Mouse (Mus musculus): ENCODE results near the gene Cntnap2. TPM values are rescaled to one million over a fixed set of nuclear protein-coding genes. Genes with fewer than 3 reads are reported as not detected.

Cntnap2 gene
- polyA plus RNA-seq, 1 experiment, result not detected

GRCm38 (mm10) chr6:46031821-46032594 lies 972.9 kb downstream of the Cntnap2 start:
- TF ChIP-seq USF1 (IDR thresholded peaks at IDR 0.05; ENCODE audit: low read depth) (no peak), POLR2A (IDR thresholded peaks at IDR 0.05; ENCODE audit: insufficient read length, low read depth) (no peak), MYOG (IDR thresholded peaks at IDR 0.05; ENCODE audit: control insufficient read depth in 1 of 3, insufficient read depth in 1 of 3, insufficient read length in 2 of 3, low read depth in 2 of 3) (no peak), SRF (IDR thresholded peaks at IDR 0.05; ENCODE audit: control insufficient read depth, insufficient read length, low read depth) (no peak), MYOD1 (IDR thresholded peaks at IDR 0.05; ENCODE audit: control insufficient read depth in 1 of 3, insufficient read length in 2 of 3, low read depth in 2 of 3) (no peak), MAX (IDR thresholded peaks at IDR 0.05; ENCODE audit: low read depth) (no peak), TCF12 (IDR thresholded peaks at IDR 0.05; ENCODE audit: insufficient read depth, poor library complexity, severe bottlenecking) (no peak), E2F4 (IDR thresholded peaks at IDR 0.05; ENCODE audit: insufficient read depth) (no peak), REST (IDR thresholded peaks at IDR 0.05; ENCODE audit: insufficient read depth, insufficient read length) (no peak), TCF3 (IDR thresholded peaks at IDR 0.05; ENCODE audit: insufficient read length, low read depth) (no peak), CEBPB (IDR thresholded peaks at IDR 0.05; ENCODE audit: insufficient read depth, poor library complexity, severe bottlenecking) (no peak), POLR2AphosphoS2 (IDR thresholded peaks at IDR 0.05; ENCODE audit: insufficient read length, low read depth) (no peak)
- Histone ChIP-seq H3K36me3 (ENCODE audit: control insufficient read depth, insufficient read depth) (no peaks in the 10 kb centered on the region), H3K4me2 (ENCODE audit: low read depth) (no peak overlapping the region), H3ac (ENCODE audit: control insufficient read depth, insufficient read length) (no peak overlapping the region), H3K4me3 (no peak overlapping the region), H3K27me3 (ENCODE audit: control insufficient read depth, insufficient read depth, insufficient read length) (no peaks in the 10 kb centered on the region), H3K79me2 (ENCODE audit: control insufficient read depth, insufficient read depth) (no peaks in the 10 kb centered on the region)

- Histone ChIP-seq H3K4me2 (ENCODE audit: low read depth) (no peak overlapping the region), H3K4me3 (no peak overlapping the region), H3K27me3 (ENCODE audit: control insufficient read depth, insufficient read depth, insufficient read length) (no peaks in the 10 kb centered on the region), H3K36me3 (ENCODE audit: control insufficient read depth, insufficient read depth) (no peaks in the 10 kb centered on the region), H3ac (ENCODE audit: control insufficient read depth, insufficient read length) (no peak overlapping the region), H3K79me2 (ENCODE audit: control insufficient read depth, insufficient read depth) (no peaks in the 10 kb centered on the region)
- TF ChIP-seq E2F4 (IDR thresholded peaks at IDR 0.05; ENCODE audit: insufficient read depth) (no peak), TCF3 (IDR thresholded peaks at IDR 0.05; ENCODE audit: insufficient read length, low read depth) (no peak), REST (IDR thresholded peaks at IDR 0.05; ENCODE audit: insufficient read depth, insufficient read length) (no peak), MYOG (IDR thresholded peaks at IDR 0.05; ENCODE audit: control insufficient read depth in 1 of 3, insufficient read depth in 1 of 3, insufficient read length in 2 of 3, low read depth in 2 of 3) (no peak), MAX (IDR thresholded peaks at IDR 0.05; ENCODE audit: low read depth) (no peak), MYOD1 (IDR thresholded peaks at IDR 0.05; ENCODE audit: control insufficient read depth in 1 of 3, insufficient read length in 2 of 3, low read depth in 2 of 3) (no peak), POLR2A (IDR thresholded peaks at IDR 0.05; ENCODE audit: insufficient read length, low read depth) (no peak), POLR2AphosphoS2 (IDR thresholded peaks at IDR 0.05; ENCODE audit: insufficient read length, low read depth) (no peak), SRF (IDR thresholded peaks at IDR 0.05; ENCODE audit: control insufficient read depth, insufficient read length, low read depth) (no peak), USF1 (IDR thresholded peaks at IDR 0.05; ENCODE audit: low read depth) (no peak), TCF12 (IDR thresholded peaks at IDR 0.05; ENCODE audit: insufficient read depth, poor library complexity, severe bottlenecking) (no peak), CEBPB (IDR thresholded peaks at IDR 0.05; ENCODE audit: insufficient read depth, poor library complexity, severe bottlenecking) (no peak)
Measured at GRCm38 (mm10) chr6:46033108-46033507, 974.0 kb downstream of the Cntnap2 start.

- Histone ChIP-seq H3K27me3 (ENCODE audit: control insufficient read depth, insufficient read depth, insufficient read length) (no peaks in the 10 kb centered on the region), H3K79me2 (ENCODE audit: control insufficient read depth, insufficient read depth) (no peaks in the 10 kb centered on the region)
- TF ChIP-seq TCF3 (IDR thresholded peaks at IDR 0.05; ENCODE audit: insufficient read length, low read depth), result no peak
Measured at GRCm38 (mm10) chr6:46040671-46041070, 981.5 kb downstream of the Cntnap2 start.

DNA sequence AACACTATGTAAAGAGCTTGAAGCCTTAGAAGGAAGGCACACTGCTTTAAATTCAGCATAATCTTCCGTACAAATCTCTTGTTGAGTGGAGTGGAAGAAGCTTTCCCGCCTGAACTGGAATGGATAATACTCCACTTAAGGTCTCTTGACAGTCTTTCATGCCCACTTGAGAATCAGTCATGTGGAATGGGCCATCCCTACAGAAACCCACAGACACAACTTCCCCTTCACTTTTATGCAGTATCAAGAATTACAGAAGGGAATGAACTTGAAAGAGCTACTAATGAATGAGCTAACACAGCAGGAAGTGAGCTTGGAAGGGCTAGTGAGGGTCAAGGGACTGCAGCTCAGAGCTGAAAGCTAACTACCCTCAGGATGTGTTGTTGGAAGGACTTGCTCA lies 1021.1 kb downstream of the Cntnap2 start:
- Histone ChIP-seq H3ac (ENCODE audit: control insufficient read depth, insufficient read length) (no peak overlapping the region), H3K4me3 (no peak overlapping the region), H3K79me2 (ENCODE audit: control insufficient read depth, insufficient read depth) (no peaks in the 10 kb centered on the region), H3K27me3 (ENCODE audit: control insufficient read depth, insufficient read depth, insufficient read length) (no peaks in the 10 kb centered on the region), H3K4me2 (ENCODE audit: low read depth) (no peak overlapping the region), H3K36me3 (ENCODE audit: control insufficient read depth, insufficient read depth) (no peaks in the 10 kb centered on the region)
- no peak for TF ChIP-seq REST (IDR thresholded peaks at IDR 0.05; ENCODE audit: insufficient read depth, insufficient read length)
- TF ChIP-seq USF1 (IDR thresholded peaks at IDR 0.05; ENCODE audit: low read depth), result no peak
- no peak for TF ChIP-seq SRF (IDR thresholded peaks at IDR 0.05; ENCODE audit: control insufficient read depth, insufficient read length, low read depth)
- no peak for TF ChIP-seq E2F4 (IDR thresholded peaks at IDR 0.05; ENCODE audit: insufficient read depth)
- TF ChIP-seq POLR2AphosphoS2 (IDR thresholded peaks at IDR 0.05; ENCODE audit: insufficient read length, low read depth), result no peak
- TF ChIP-seq POLR2A (IDR thresholded peaks at IDR 0.05; ENCODE audit: insufficient read length, low read depth), result no peak
- no peak for TF ChIP-seq CEBPB (IDR thresholded peaks at IDR 0.05; ENCODE audit: insufficient read depth, poor library complexity, severe bottlenecking)

More at GRCm38 (mm10) chr6:46040671-46041070, 981.5 kb downstream of the Cntnap2 start:
- Histone ChIP-seq H3K4me2 (ENCODE audit: low read depth) (no peak overlapping the region), H3K4me3 (no peak overlapping the region), H3K36me3 (ENCODE audit: control insufficient read depth, insufficient read depth) (no peaks in the 10 kb centered on the region), H3ac (ENCODE audit: control insufficient read depth, insufficient read length) (no peak overlapping the region)

DNA sequence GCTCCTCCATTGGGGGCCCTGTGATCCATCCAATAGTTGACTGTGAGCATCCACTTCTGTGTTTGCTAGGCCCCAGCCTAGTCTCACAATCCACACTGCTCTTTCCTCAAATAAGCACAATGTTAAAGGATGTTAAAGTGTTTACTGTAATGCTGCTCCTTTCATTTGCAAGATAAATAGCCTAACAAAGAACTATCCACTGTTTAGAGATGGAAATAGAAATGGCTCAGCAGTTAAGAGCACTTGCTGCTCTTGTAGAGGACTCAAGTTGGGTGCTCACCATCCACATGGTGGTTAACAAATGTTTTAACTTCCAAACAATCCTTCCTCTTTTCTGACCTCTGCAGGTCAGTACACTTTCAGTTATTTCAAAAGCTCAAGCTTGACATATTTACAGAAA lies 1022.3 kb downstream of the Cntnap2 start:
- Histone ChIP-seq H3K4me3 (no peak overlapping the region), H3K79me2 (ENCODE audit: control insufficient read depth, insufficient read depth) (no peaks in the 10 kb centered on the region), H3K36me3 (ENCODE audit: control insufficient read depth, insufficient read depth) (no peaks in the 10 kb centered on the region), H3ac (ENCODE audit: control insufficient read depth, insufficient read length) (no peak overlapping the region), H3K4me2 (ENCODE audit: low read depth) (no peak overlapping the region), H3K27me3 (ENCODE audit: control insufficient read depth, insufficient read depth, insufficient read length) (no peaks in the 10 kb centered on the region)
- TF ChIP-seq TCF3 (IDR thresholded peaks at IDR 0.05; ENCODE audit: insufficient read length, low read depth) (no peak), POLR2AphosphoS2 (IDR thresholded peaks at IDR 0.05; ENCODE audit: insufficient read length, low read depth) (no peak), SRF (IDR thresholded peaks at IDR 0.05; ENCODE audit: control insufficient read depth, insufficient read length, low read depth) (no peak), POLR2A (IDR thresholded peaks at IDR 0.05; ENCODE audit: insufficient read length, low read depth) (no peak), MAX (IDR thresholded peaks at IDR 0.05; ENCODE audit: low read depth) (no peak), USF1 (IDR thresholded peaks at IDR 0.05; ENCODE audit: low read depth) (no peak), TCF12 (IDR thresholded peaks at IDR 0.05; ENCODE audit: insufficient read depth, poor library complexity, severe bottlenecking) (no peak), MYOD1 (IDR thresholded peaks at IDR 0.05; ENCODE audit: control insufficient read depth in 1 of 3, insufficient read length in 2 of 3, low read depth in 2 of 3) (no peak), CEBPB (IDR thresholded peaks at IDR 0.05; ENCODE audit: insufficient read depth, poor library complexity, severe bottlenecking) (no peak), E2F4 (IDR thresholded peaks at IDR 0.05; ENCODE audit: insufficient read depth) (no peak), REST (IDR thresholded peaks at IDR 0.05; ENCODE audit: insufficient read depth, insufficient read length) (no peak)
